Mouse (Mus musculus) megakaryocyte-erythroid progenitor cell, adult 5-6 weeks (primary cell): Measurements from ENCODE around the gene Retreg1. TPM values are rescaled to one million over a fixed set of nuclear protein-coding genes. Genes with fewer than 3 reads are reported as not detected.

Experiments used
- ATAC-seq: replicated peaks from 2 replicates; pipeline ENCODE4 v1.8.0; 2016; ENCODE audit warnings: mild to moderate bottlenecking, inconsistent platforms; ENCODE audit not compliant: severe bottlenecking, poor library complexity, low FRiP score, low TSS enrichment
- total RNA-seq, 2 experiments: library from RNA; stranded (forward) in 1 of 2; stranded (reverse) in 1 of 2; fragments of 200-1000, 215-1000 nt in 1 of 2; fragments of >200 nt in 1 of 2; fragmentation: Nextera tagmentation in 1 of 2; gene quantifications; 2 replicates each; pipeline ENCODE4 v1.2.3; 2014 to 2017

Gene Retreg1
- total RNA-seq, 2 experiments from 2014 or later: 12.3 to 20.6 TPM

GRCm38 (mm10) chr15:25826531-25826961 is 16.4 kb upstream of the Retreg1 start:
- ATAC-seq: no peak

GRCm38 (mm10) chr15:25828464-25828863 is 14.5 kb upstream of the Retreg1 start:
- ATAC-seq: 0 out of 2 replicates have a peak, but pooled peaks have one; percentile 26

DNA sequence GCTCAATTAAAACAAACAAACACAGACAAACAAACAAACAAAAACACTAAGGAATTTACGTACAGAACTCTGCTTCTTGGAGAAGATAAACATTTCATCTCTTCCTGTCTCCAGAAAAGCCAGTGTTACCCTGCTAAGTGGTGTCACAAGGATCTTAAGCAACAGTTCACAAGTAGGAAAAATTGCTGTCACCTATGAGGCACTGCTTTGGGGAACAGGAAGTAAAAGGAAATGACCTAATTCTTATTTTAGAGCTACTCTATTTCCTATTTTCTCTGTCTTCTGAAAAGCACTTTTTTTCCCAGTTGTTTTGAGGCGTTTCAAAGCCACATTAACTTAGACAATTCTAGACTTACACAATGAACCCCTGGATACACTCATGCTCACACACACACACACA is 12.6 kb upstream of the Retreg1 start:
- no peak for ATAC-seq

DNA sequence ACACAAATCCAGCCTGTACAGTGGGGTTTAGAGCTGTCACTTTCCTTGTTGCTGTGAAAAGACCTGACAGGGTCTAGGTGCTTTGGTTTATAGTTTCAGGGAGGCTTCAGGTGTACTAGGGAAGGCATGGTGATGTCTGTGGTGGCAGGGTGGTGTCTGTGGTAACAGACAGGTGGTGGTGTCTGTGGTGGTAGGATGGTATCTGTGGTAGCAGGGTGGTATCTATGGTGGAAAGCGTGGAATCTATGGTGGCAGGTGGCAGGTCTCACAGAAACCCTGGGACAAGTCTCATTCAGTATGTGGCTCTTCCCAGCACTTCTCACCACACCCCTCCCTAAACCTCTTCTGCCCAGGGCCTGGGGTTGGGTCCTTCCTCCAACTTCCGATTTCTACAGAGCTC is 8.7 kb upstream of the Retreg1 start:
- ATAC-seq: no peak

DNA sequence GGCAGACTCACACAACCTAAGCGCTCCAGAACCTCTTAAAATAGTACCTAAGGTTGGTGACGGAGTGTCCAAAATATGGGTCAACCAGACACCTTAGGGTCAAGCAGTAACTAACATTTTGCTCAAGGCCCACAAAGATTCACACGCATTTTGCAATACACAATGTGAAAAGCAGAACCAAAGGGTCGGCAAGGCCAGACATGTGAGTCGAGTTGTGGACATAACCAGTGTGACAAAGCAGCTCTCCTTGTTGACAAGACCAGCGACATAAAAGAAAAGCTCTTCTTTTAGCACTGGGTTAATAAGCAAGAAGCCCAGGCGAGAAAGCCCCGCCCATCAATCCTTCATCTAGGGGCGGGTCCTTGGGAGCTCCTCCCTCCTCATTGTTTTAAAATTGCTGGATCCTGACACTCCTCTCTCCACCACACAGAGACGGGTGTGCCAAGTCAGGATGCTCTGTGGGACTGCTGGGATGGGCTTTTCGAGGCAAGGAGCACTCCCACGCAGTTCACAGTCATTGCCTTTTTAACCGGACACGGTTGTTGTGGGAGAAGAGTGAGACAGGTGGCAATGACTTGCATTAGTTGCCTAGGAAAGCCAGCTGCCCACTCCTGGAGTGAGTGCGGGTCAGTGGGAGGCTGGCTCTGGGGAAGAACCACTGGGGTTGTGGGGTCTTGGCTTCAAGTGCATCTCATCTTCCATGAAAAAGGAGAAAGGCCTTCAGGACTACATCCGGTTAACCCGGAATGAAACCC is 7.9 kb upstream of the Retreg1 start:
- no peak for ATAC-seq

- ATAC-seq: peak; percentile 23; the same call in 1 of the 2 replicates
These were observed 406 bp upstream of the Retreg1 start for GRCm38 (mm10) chr15:25842462-25843085.

DNA sequence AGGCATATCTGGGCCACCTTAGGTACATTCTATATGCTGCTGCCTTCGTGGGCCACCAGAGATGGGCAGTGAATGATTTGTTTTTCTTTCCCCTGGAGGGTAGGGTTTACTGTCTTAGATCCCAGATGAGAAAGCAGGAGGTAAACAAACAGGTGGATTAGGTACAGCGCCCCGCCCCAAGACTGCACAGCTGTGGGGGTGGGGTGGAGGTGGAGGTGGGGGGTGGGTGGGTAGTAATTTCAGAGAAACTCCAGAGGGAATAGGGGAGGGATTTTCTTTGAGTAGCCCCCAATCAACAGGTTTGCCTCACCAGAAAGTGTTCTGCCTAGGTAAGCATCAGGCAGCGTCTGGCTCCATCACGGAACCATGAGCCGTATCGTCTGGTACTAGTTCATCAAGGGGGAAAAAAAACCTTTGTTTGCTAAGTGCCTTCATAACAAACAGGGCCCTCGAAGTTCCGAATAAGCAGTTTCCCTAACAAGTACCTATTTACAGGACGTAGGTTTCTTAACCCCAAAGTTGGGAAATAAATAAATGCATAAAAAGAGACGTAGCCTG is 1.1 kb downstream of the Retreg1 start:
- no peak for ATAC-seq

GRCm38 (mm10) chr15:25844771-25845170 is 1.8 kb downstream of the Retreg1 start:
- no peak for ATAC-seq

DNA sequence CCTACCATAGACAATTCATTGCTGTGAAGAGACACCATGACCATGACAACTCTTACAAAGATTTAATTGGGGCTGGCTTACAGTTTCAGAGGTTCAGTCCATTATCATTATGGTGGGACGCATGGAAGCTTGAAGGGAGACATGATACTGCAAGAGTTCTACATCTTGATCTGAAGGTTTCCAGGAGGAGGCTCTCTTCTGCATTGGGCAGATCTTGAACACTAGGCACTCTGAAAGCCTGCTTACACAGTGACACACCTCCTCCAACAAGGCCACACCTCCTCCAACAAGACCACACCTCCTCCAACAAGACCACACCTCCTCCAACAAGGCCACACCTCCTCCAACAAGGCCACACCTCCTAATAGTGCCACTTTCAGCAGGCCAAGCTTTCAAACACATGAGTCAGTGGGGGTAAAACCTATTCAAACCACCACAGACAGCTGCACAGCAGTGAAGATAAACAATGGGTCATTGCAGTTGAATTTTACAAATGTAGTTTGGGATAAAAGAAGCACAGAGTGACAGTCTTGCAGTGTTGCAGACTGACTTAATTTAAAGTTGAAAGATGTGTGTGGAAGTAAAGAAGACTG is 4.7 kb downstream of the Retreg1 start:
- ATAC-seq: no peak

- no peak for ATAC-seq
These were observed 7.6 kb downstream of the Retreg1 start for GRCm38 (mm10) chr15:25850552-25850951.

DNA sequence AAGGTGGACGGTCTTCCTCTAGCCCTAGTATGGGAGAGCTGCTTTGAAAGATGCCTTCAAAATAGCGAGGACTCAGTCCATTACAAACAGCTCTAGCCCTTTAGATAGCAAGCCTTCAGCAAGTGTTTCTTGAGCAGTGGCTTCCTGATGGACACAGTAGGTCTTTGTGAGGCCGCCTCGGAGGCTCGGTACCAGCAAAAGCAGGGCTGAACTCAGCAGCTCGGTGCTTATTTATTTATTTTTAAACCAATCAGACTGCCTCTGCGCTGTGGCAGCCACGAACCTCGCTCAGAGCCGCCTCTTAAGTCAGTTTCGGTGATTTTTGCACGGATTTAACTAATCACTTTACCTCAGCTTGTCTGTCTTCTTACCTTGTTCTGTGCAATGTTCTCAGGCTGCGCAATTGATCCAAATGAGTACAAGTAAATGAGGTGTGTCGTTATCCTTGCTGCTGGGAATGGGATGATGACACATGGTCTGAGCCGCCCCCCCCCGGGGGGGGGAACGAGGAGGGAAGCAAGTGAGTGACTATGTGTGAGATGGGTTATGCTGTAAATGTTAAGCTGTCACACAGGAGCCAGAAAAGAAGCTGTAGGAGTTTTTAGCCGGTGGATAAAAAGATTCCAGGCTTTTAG is 11.4 kb downstream of the Retreg1 start:
- no peak for ATAC-seq

DNA sequence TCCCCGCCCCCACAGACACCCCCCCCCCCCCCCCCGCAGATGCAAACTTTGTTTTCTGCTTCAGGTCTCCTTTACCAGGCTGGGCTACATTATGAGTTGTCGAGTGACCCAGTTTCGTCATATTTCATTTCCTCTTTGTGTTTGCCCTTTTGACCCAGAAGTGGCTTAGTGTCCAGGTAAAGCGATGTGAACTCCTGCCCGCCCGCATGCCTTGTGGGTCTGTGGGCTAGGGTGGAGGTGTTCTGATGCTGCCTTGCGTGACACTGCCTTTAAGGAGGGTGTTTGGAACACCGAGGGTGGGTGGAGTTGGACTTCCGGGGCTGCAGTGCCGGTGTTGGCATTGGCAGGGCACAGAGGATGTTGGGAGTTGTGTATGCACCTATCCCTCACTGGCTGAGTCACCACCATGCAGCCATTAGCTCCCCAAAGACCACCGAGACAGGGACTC is 15.7 kb downstream of the Retreg1 start:
- ATAC-seq: no peak

DNA sequence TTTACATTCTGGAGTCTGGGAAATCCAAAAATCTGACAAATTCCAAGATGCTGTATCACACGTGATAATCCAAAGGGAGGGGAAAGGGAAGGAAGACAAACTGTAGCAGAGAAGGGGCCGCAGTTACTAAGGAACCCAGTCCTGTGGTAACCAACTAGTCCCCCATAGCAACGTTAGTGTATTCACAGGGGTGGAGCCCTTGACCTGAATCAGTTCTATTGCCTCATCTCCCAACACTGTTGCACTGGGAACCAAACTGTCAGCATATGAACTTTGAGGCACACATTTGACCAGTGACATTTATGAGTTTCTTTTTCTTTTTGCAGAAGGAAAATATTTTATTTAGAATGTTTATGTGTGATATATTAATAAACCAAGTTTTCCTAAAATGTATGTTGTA is 16.5 kb downstream of the Retreg1 start:
- no peak for ATAC-seq

- ATAC-seq: no peak
These were observed 18.9 kb downstream of the Retreg1 start for GRCm38 (mm10) chr15:25861900-25862299.

DNA sequence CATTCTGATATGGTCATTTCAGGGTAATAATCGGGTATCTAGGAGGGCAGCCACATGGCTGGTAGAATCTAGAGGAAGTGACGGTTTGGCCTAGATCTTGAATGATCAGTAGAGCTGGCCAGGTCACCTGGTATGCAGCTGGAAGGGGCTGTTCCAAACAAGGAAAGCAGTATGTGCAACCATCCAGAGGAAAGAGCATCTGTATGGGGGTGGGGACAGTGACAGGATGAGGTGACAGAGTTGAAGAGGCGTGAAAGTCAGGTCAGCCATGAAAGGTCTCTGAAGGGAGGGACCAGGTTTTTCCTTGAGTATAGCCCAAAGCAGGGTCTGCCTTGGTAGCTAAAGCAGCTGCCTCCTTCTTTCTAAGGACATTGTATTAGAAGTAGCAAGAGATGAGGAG is 22.6 kb downstream of the Retreg1 start:
- no peak for ATAC-seq

DNA sequence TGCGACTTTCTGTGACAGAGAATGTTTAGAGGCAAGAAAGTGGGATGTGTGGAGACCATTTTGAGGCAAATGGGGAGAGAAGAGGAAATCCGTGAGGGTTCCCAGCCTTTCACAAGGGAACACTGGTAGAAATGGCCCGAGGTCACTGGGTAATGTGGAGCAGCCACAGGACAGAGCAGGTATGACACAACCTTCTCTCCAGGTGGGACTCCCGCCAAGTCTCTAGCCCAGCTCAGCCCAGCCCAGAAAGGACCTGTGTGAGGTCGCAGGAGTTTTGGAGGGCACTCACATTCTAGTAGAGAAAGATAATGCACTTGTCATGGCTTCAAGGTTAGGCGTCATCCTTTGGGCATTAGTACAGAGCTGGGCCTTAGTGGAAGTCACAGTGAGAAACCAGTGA is 23.1 kb downstream of the Retreg1 start:
- ATAC-seq: no peak

DNA sequence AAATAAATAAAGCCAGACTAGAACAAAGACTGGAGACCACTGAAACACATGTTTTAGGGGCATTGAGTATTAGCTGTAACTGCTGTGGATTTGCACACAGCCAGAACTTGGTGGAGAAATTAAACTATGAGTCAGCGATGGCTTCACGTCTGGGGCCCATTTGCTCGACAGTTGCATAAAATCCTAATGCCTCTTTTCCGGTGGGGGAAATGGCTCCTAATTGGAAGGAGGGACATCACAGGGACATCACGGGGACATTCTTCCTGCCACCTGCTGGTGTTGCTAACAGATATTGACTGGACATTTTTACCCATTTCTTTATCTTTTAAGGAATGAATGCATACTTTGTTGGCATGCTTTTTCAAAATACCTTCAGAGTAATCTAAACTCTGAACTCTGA is 26.1 kb downstream of the Retreg1 start:
- no peak for ATAC-seq

GRCm38 (mm10) chr15:25871470-25871869 is 28.5 kb downstream of the Retreg1 start:
- ATAC-seq: 0 out of 2 replicates have a peak, but pooled peaks have one; percentile 50

DNA sequence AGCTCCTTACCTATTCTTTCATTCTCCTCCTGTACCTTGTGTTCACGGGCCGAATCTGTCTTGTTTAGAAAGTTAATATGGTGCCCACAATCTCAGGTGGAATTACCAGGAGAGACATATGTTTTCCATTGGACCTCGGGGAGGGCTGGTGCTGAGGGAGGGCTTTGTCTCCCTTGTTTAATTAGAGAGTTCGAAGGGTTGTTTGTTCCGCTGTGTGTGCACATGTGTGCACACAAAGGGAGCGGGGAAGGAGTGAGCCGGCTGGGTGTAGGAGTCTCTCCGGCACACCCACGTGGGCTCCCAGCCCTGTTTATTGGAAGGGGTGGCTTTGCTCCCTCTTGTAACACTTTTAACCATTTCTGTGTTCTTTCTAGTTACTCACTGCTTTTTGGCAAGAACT is 29.1 kb downstream of the Retreg1 start:
- ATAC-seq: no peak

- ATAC-seq: no peak
These were observed 29.7 kb downstream of the Retreg1 start for GRCm38 (mm10) chr15:25872657-25873056.
